Comparison of ENCODE assay signal across 20 mouse cellular contexts in the genomic region with DNA sequence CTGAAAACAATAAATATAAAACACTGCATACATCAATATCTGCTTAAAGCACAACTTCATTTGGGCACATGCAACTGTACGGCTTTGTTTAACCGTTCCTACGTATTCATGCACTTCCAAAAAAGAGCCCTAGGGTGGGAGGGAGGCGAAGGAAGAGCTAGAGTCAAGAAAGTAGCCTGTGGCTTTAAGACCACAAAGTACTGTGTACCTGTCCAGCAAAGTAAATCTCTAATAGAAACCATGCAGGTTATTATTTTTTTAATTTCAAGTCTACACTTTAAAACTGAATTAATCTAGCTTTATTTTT. TPM values are rescaled to one million over a fixed set of nuclear protein-coding genes. Genes with fewer than 3 reads are reported as not detected.
A peak's percentile ranks its signal among the peaks of the same experiment; 100 is the strongest.
DNase-seq lines count a peak whose midpoint lies in the region; ATAC-seq and TF ChIP-seq lines count a peak whose summit lies in the region.
"Had no signal": no experiment of that assay in that cellular context is flagged by ENCODE, and none has a peak within 500 bp of the region (broad histone marks: within the 10 kb centered on the region; RNA-seq: fewer than 3 reads in every experiment).

No protein-coding gene starts in this region.

- H3K9ac ChIP-seq in forebrain, embryonic 13.5 days, result no peak overlapping the region
- H3K9ac ChIP-seq in hindbrain, embryonic 11.5 days (ENCODE audit: low read depth, low read length), result no peak overlapping the region
- H3K9ac ChIP-seq in midbrain, embryonic 14.5 days (replicated peaks; ENCODE audit: low read length), result no peak overlapping the region
- no peak overlapping the region for H3K9ac ChIP-seq in midbrain, postnatal 0 days (replicated peaks; ENCODE audit: low read length, poor library complexity, severe bottlenecking)
- H3K9ac ChIP-seq in neural tube, embryonic 13.5 days, result no peak overlapping the region
- H3K9ac ChIP-seq: embryonic facial prominence, embryonic 12.5 days; intestine, embryonic 15.5 days had no signal

- H3K36me3 ChIP-seq in forebrain, embryonic 13.5 days (ENCODE audit: poor library complexity, severe bottlenecking), result no peaks in the 10 kb centered on the region
- no peaks in the 10 kb centered on the region for H3K36me3 ChIP-seq in forebrain, embryonic 10.5 days (replicated peaks)
- no peaks in the 10 kb centered on the region for H3K36me3 ChIP-seq in hindbrain, embryonic 11.5 days (ENCODE audit: control insufficient read depth, insufficient read depth, low read length)
- H3K36me3 ChIP-seq in hindbrain, embryonic 10.5 days, result no peaks in the 10 kb centered on the region
- H3K36me3 ChIP-seq in midbrain, embryonic 14.5 days (ENCODE audit: control insufficient read depth, insufficient read depth, low read length), result no peaks in the 10 kb centered on the region
- no peaks in the 10 kb centered on the region for H3K36me3 ChIP-seq in midbrain, postnatal 0 days (ENCODE audit: insufficient read depth, low read length)
- H3K36me3 ChIP-seq in neural tube, embryonic 13.5 days, result no peaks in the 10 kb centered on the region
- H3K36me3 ChIP-seq: embryonic facial prominence, embryonic 12.5 days; G1E; heart, embryonic 10.5 days; intestine, embryonic 15.5 days had no signal

- peaks cover 98% of the 10 kb centered on the region for H3K27me3 ChIP-seq in forebrain, embryonic 13.5 days
- peaks cover 100% of the 10 kb centered on the region for H3K27me3 ChIP-seq in forebrain, embryonic 10.5 days (ENCODE audit: poor library complexity, severe bottlenecking)
- peaks cover 82% of the 10 kb centered on the region for H3K27me3 ChIP-seq in hindbrain, embryonic 11.5 days (ENCODE audit: control insufficient read depth, insufficient read depth, low read length)
- peaks cover 100% of the 10 kb centered on the region for H3K27me3 ChIP-seq in hindbrain, embryonic 10.5 days (ENCODE audit: insufficient read depth, poor library complexity, severe bottlenecking)
- H3K27me3 ChIP-seq in midbrain, embryonic 14.5 days (ENCODE audit: control insufficient read depth, insufficient read depth, low read length), result peaks cover 88% of the 10 kb centered on the region
- H3K27me3 ChIP-seq in midbrain, postnatal 0 days (ENCODE audit: insufficient read depth, low read length), result peaks cover 80% of the 10 kb centered on the region
- peaks cover 91% of the 10 kb centered on the region for H3K27me3 ChIP-seq in neural tube, embryonic 13.5 days

- H3K4me1 ChIP-seq in forebrain, embryonic 13.5 days, result peaks cover 21% of the 10 kb centered on the region; the same call in 1 of the 2 replicates
- H3K4me1 ChIP-seq in forebrain, embryonic 10.5 days, result peaks cover 69% of the 10 kb centered on the region
- H3K4me1 ChIP-seq in hindbrain, embryonic 11.5 days (replicated peaks; ENCODE audit: control insufficient read depth, insufficient read depth, low read length), result no peaks in the 10 kb centered on the region
- H3K4me1 ChIP-seq in hindbrain, embryonic 10.5 days (replicated peaks), result peaks cover 21% of the 10 kb centered on the region
- no peaks in the 10 kb centered on the region for H3K4me1 ChIP-seq in midbrain, embryonic 14.5 days (ENCODE audit: control insufficient read depth, insufficient read depth, low read length)
- H3K4me1 ChIP-seq in midbrain, postnatal 0 days (ENCODE audit: insufficient read depth, low read length), result no peaks in the 10 kb centered on the region
- peaks cover 64% of the 10 kb centered on the region for H3K4me1 ChIP-seq in neural tube, embryonic 13.5 days (replicated peaks)
- H3K4me1 ChIP-seq: intestine, embryonic 15.5 days had no signal

- peak; percentile 39; the same call in 1 of the 2 replicates for ATAC-seq in forebrain, embryonic 13.5 days
- ATAC-seq in hindbrain, embryonic 11.5 days (ENCODE audit: low FRiP score), result peak; percentile 33; the same call in 1 of the 2 replicates
- no peak for ATAC-seq in midbrain, embryonic 14.5 days (ENCODE audit: low FRiP score, low TSS enrichment)
- ATAC-seq in midbrain, postnatal 0 days (ENCODE audit: low FRiP score), result no peak
- 0 out of 2 replicates have a peak, but pooled peaks have one; percentile 4 for ATAC-seq in neural tube, embryonic 13.5 days (ENCODE audit: low read depth)
- ATAC-seq: intestine, embryonic 15.5 days had no signal

- under 1% methylated on average over 4 of the region's 4 CpGs for WGBS in forebrain, embryonic 13.5 days
- WGBS in forebrain, embryonic 10.5 days, result under 1% methylated on average over 4 of the region's 4 CpGs
- 0% methylated on average over 4 of the region's 4 CpGs for WGBS in hindbrain, embryonic 11.5 days
- WGBS in hindbrain, embryonic 10.5 days, result 1% methylated on average over 4 of the region's 4 CpGs
- 2% methylated on average over 4 of the region's 4 CpGs for WGBS in midbrain, embryonic 14.5 days
- 12% methylated on average over 4 of the region's 4 CpGs for WGBS in midbrain, postnatal 0 days
- WGBS in neural tube, embryonic 13.5 days, result under 1% methylated on average over 4 of the region's 4 CpGs

- no peak overlapping the region for H3K27ac ChIP-seq in forebrain, embryonic 13.5 days
- H3K27ac ChIP-seq in forebrain, embryonic 10.5 days, result no peak overlapping the region
- no peak overlapping the region for H3K27ac ChIP-seq in hindbrain, embryonic 11.5 days (ENCODE audit: low read depth, low read length)
- H3K27ac ChIP-seq in hindbrain, embryonic 10.5 days, result no peak overlapping the region
- no peak overlapping the region for H3K27ac ChIP-seq in midbrain, embryonic 14.5 days (replicated peaks; ENCODE audit: low read depth, low read length)
- H3K27ac ChIP-seq in midbrain, postnatal 0 days (ENCODE audit: low read depth, low read length), result no peak overlapping the region
- no peak overlapping the region for H3K27ac ChIP-seq in neural tube, embryonic 13.5 days (replicated peaks)
- H3K27ac ChIP-seq: embryonic facial prominence, embryonic 12.5 days; heart, embryonic 10.5 days; intestine, embryonic 15.5 days had no signal

- H3K4me3 ChIP-seq in forebrain, embryonic 13.5 days, result no peak overlapping the region
- H3K4me3 ChIP-seq in forebrain, embryonic 10.5 days, result no peak overlapping the region
- H3K4me3 ChIP-seq in hindbrain, embryonic 11.5 days (ENCODE audit: low read depth, low read length), result no peak overlapping the region
- no peak overlapping the region for H3K4me3 ChIP-seq in hindbrain, embryonic 10.5 days
- H3K4me3 ChIP-seq in midbrain, embryonic 14.5 days (replicated peaks; ENCODE audit: low read depth, low read length), result no peak overlapping the region
- no peak overlapping the region for H3K4me3 ChIP-seq in midbrain, postnatal 0 days (ENCODE audit: low read depth, low read length)
- no peak overlapping the region for H3K4me3 ChIP-seq in neural tube, embryonic 13.5 days
- H3K4me3 ChIP-seq: embryonic facial prominence, embryonic 12.5 days; heart, embryonic 10.5 days; intestine, embryonic 15.5 days had no signal

- H3K4me2 ChIP-seq in forebrain, embryonic 13.5 days, result no peak overlapping the region
- no peak overlapping the region for H3K4me2 ChIP-seq in hindbrain, embryonic 11.5 days (replicated peaks; ENCODE audit: low read depth, low read length)
- H3K4me2 ChIP-seq in midbrain, embryonic 14.5 days (ENCODE audit: low read length), result no peak overlapping the region
- H3K4me2 ChIP-seq in midbrain, postnatal 0 days (ENCODE audit: low read depth, low read length, poor library complexity, severe bottlenecking), result no peak overlapping the region
- H3K4me2 ChIP-seq in neural tube, embryonic 13.5 days, result no peak overlapping the region
- H3K4me2 ChIP-seq: embryonic facial prominence, embryonic 12.5 days; intestine, embryonic 15.5 days had no signal

- no peak for DNase-seq in forebrain, embryonic 10.5 days (ENCODE audit: extremely low spot score, low spot score)
- no peak for DNase-seq in hindbrain, embryonic 11.5 days (ENCODE audit: low spot score)
- DNase-seq in hindbrain, embryonic 10.5 days (ENCODE audit: low spot score), result no peak
- DNase-seq in midbrain, embryonic 14.5 days, result peak; percentile 40
- no peak for DNase-seq in midbrain, postnatal 0 days (ENCODE audit: low spot score)
- no peak for DNase-seq in liver
- DNase-seq: adrenal gland, adult 8-10 months; adrenal gland, postnatal 36 days; cerebellum, adult 2 months; gastrocnemius, postnatal 10 days; heart, adult 18-20 months; heart, postnatal 10 days; heart, postnatal 4 days; kidney, adult 18-20 months had no signal

- no peaks in the 10 kb centered on the region for H3K9me3 ChIP-seq in forebrain, embryonic 13.5 days (replicated peaks)
- H3K9me3 ChIP-seq in forebrain, embryonic 10.5 days, result no peaks in the 10 kb centered on the region
- H3K9me3 ChIP-seq in hindbrain, embryonic 11.5 days (ENCODE audit: control insufficient read depth, low read length), result no peaks in the 10 kb centered on the region
- no peaks in the 10 kb centered on the region for H3K9me3 ChIP-seq in hindbrain, embryonic 10.5 days
- H3K9me3 ChIP-seq in midbrain, embryonic 14.5 days (ENCODE audit: control insufficient read depth, low read length), result no peaks in the 10 kb centered on the region
- no peaks in the 10 kb centered on the region for H3K9me3 ChIP-seq in midbrain, postnatal 0 days (ENCODE audit: low read length)
- H3K9me3 ChIP-seq in neural tube, embryonic 13.5 days, result no peaks in the 10 kb centered on the region
- H3K9me3 ChIP-seq: embryonic facial prominence, embryonic 12.5 days; G1E; heart, embryonic 10.5 days; intestine, embryonic 15.5 days had no signal

- TF ChIP-seq CTCF in midbrain, postnatal 0 days (IDR thresholded peaks at IDR 0.05), result no peak

RNA-seq across cellular contexts. Expression of a gene that starts 25.7 kb away (rescaled TPM):
- 0.46 and 0.73 TPM in 2 replicates for polyA plus RNA-seq in forebrain, embryonic 13.5 days (2015; fragmentation: Nextera tagmentation; extraction: Ambion mirVana)
- polyA plus RNA-seq in forebrain, embryonic 10.5 days (2016; fragmentation: Nextera tagmentation; extraction: Ambion mirVana), result 5.1 and 5.3 TPM in 2 replicates
- polyA plus RNA-seq in hindbrain, embryonic 11.5 days (2014; fragmentation: Nextera tagmentation; extraction: Ambion mirVana), result 15.5 and 20.6 TPM in 2 replicates
- polyA plus RNA-seq in hindbrain, embryonic 10.5 days (2016; fragmentation: Nextera tagmentation; extraction: Ambion mirVana), result 6.7 and 13.8 TPM in 2 replicates
- polyA plus RNA-seq in midbrain, embryonic 14.5 days (2014; fragmentation: Nextera tagmentation; extraction: Ambion mirVana), result 11.6 and 11.8 TPM in 2 replicates
- 1.3 and 4.0 TPM in 2 replicates for total RNA-seq in midbrain, postnatal 0 days (2014; rRNA removed)
- 1.3 and 2.0 TPM in 2 replicates for polyA plus RNA-seq in midbrain, postnatal 0 days (2015; fragmentation: Nextera tagmentation; extraction: Ambion mirVana)
- 11.6 and 13.7 TPM in 2 replicates for polyA plus RNA-seq in neural tube, embryonic 13.5 days (2015; fragmentation: Nextera tagmentation; extraction: Ambion mirVana)

Comparison
In these comparisons a context has a peak if more than half of its experiments do, and no peak if none do; other contexts are left out.
1. ATAC-seq: peak in forebrain, embryonic 13.5 days (single experiment), hindbrain, embryonic 11.5 days (single experiment) and neural tube, embryonic 13.5 days (single experiment); none in midbrain, embryonic 14.5 days (single experiment) and midbrain, postnatal 0 days (single experiment).